Mouse (Mus musculus) splenic B cell, adult 2 months (primary cell): ENCODE data around the gene Egflam.

Experiments
- DNase-seq: peaks from one replicate; pipeline ENCODE4 v3.0.0-alpha.2; 2011; ENCODE audit warnings: low read depth, low spot score
- H3K27me3 ChIP-seq: 2 replicates; pipeline ENCODE4 v1.6.1; 2012; ENCODE audit warnings: mild to moderate bottlenecking, low read length, moderate library complexity, mixed read lengths; ENCODE audit not compliant: control insufficient read depth, poor library complexity, insufficient read depth, severe bottlenecking
- H3K36me3 ChIP-seq: 2 replicates; pipeline ENCODE4 v1.6.1; 2012; ENCODE audit warnings: mild to moderate bottlenecking, low read length, moderate library complexity, mixed read lengths; ENCODE audit not compliant: control insufficient read depth, poor library complexity, insufficient read depth, severe bottlenecking

The Egflam gene

GRCm38 (mm10) chr15:7253326-7253725, 144.9 kb downstream of the Egflam start:
- no peaks in the 10 kb centered on the region for H3K36me3 ChIP-seq
- no peak for DNase-seq
- H3K27me3 ChIP-seq = no peaks in the 10 kb centered on the region

DNA sequence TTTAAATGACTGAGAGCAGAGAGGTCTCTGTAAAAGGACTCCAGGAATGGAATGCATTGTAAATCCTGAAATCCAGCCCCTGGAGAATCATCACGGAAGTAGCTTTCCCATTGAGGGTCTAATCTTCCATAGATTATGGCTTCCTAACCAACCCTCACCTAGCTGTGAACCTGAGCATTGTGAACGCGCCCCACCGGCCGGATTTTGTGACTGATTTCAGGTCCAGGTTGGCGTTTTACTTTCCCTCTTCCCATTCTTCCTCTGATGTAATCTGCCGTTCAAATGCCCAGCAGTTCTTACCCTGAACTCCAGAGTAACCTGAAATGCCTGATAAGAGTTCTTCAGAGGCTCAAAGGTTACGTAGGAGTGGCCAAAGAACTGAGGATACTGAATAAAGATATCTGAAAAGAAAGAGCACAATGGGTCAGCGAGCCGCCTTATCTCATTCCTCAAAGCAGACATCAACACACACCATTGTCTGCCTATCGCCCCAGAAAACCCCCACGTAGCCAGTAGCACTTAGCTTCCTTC, 146.0 kb downstream of the Egflam start:
- no peak for DNase-seq
- no peaks in the 10 kb centered on the region for H3K36me3 ChIP-seq
- H3K27me3 ChIP-seq = no peaks in the 10 kb centered on the region

- Histone ChIP-seq H3K27me3 (no peaks in the 10 kb centered on the region), H3K36me3 (no peaks in the 10 kb centered on the region)
- no peak for DNase-seq
Observed at GRCm38 (mm10) chr15:7251042-7251441, 147.2 kb downstream of the Egflam start.

DNA sequence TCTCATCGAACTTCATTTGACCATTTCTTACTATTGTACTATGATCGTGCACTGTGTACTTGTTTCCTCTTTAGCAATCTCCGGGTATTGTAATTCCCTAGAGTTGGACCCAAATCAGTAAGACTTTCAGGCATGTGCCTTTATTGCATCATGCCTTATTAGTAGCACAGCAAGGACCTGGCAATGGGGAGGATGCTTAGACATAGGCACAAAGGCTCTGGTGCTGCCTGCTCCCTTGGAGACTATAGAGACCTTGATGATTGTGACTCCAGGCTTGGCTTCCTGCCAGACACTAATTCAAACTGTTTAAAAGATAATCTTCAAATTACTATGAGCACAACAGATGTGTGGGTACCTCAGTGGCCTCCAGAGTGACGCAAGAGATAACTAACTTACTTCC, 149.0 kb downstream of the Egflam start:
- no peak for DNase-seq
- no peaks in the 10 kb centered on the region for H3K27me3 ChIP-seq
- no peaks in the 10 kb centered on the region for H3K36me3 ChIP-seq

DNA sequence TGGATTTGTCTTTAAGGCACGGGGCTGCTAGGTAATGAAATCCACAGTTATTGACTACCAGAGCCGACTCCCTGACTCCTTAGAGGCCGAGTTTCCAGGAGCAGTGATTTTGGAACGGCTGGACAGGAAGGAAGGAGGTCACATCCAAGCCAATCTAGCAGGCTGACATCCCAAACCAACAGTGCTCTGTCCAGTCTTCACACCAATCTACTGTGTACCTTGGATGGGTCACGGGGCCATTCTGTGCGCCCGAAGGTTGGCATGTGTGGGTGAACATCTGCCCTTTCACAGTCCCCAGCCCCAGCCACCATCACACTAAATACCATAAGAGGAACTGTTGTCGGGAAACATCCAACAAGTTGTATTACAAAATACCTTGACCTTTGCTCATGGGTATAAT, 150.9 kb downstream of the Egflam start:
- Histone ChIP-seq H3K36me3 (no peaks in the 10 kb centered on the region), H3K27me3 (0 out of 2 replicates have a peak, but pooled peaks cover 2% of the 10 kb centered on the region)
- DNase-seq = no peak

GRCm38 (mm10) chr15:7242161-7242850, 155.9 kb downstream of the Egflam start:
- peaks cover 2% of the 10 kb centered on the region; the same call in 1 of the 2 replicates for H3K27me3 ChIP-seq
- DNase-seq = peak; percentile 14
- H3K36me3 ChIP-seq = no peaks in the 10 kb centered on the region

DNA sequence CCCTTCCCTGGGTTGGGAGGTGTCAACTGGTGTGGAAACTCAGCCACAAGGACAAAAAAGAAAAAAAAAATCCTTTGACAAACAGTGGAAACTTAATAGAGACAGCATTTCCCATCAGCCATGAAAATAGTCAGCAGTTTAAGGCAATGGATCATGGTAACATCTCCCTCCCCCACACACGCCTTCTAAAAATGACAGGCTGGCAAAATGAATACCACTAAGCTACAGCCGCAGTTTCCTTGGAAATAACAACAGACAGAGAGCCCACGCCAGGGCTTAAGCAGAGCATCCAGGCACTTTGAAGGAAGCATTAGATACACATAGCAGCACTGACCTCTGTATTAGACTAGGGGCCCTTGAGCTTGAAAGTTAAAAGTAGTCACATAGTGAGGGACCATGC, 157.2 kb downstream of the Egflam start:
- H3K27me3 ChIP-seq = peaks cover 2% of the 10 kb centered on the region; the same call in 1 of the 2 replicates
- DNase-seq = no peak
- H3K36me3 ChIP-seq = no peaks in the 10 kb centered on the region

DNA sequence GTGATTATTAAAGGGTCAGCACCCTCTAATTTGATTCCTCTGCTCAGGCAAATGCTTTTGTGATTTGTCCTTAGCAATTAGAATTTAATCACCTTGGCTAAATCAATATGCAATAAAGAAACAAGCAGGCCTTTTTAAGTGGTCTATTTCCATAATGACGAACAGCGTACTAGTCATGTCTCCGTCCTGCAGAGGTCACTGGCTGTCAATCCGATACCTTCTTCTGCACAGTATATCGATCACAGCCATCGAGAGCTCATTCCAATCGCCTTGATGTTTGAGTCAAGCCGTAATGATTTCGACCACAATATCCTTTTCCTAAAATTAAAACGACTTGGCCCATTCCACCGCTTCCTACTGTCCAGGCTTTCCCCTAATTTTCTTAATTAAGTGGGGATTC, 158.3 kb downstream of the Egflam start:
- no peak for DNase-seq
- H3K36me3 ChIP-seq = no peaks in the 10 kb centered on the region
- H3K27me3 ChIP-seq = peaks cover 2% of the 10 kb centered on the region; the same call in 1 of the 2 replicates

GRCm38 (mm10) chr15:7233393-7234090, 164.7 kb downstream of the Egflam start:
- no peak for DNase-seq
- Histone ChIP-seq H3K27me3 (no peaks in the 10 kb centered on the region), H3K36me3 (no peaks in the 10 kb centered on the region)

GRCm38 (mm10) chr15:7226225-7226624, 172.0 kb downstream of the Egflam start:
- DNase-seq = peak; percentile 88
- no peaks in the 10 kb centered on the region for H3K36me3 ChIP-seq
- no peaks in the 10 kb centered on the region for H3K27me3 ChIP-seq

DNA sequence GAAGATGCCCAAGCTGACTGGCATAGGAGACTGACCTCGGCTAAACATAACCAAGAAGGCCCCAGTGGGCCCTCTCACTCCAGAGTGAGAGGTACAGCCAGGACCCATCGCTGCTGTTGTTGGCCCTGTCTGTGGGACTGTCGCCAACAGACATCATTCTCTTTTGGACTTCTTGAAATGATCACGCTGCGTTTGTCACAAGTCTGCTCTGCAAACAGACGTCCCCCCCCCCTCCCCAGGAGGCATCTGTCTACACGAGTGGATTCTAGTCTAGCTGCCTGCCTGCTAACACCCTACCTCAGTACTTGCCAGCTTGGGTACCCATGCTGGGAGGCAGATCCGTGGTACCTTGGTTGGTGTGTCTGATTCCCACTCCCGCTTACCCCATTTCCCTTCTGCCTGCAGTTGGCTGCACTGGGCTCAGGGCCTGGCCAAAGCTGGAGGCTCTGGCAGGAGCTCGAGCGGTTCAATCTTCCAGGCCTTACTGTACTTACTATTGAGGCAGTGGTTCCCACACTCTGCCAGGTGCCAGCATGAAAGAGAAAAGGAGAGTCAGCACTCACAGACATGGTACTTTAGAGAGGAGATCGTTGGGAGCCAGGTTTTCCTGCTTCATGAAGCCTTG, 173.9 kb downstream of the Egflam start:
- H3K36me3 ChIP-seq = no peaks in the 10 kb centered on the region
- no peaks in the 10 kb centered on the region; the same call in 1 of the 2 replicates for H3K27me3 ChIP-seq
- DNase-seq = no peak

- H3K36me3 ChIP-seq = no peaks in the 10 kb centered on the region
- DNase-seq = no peak
- no peaks in the 10 kb centered on the region; the same call in 1 of the 2 replicates for H3K27me3 ChIP-seq
Observed at GRCm38 (mm10) chr15:7222809-7223208, 175.4 kb downstream of the Egflam start.

DNA sequence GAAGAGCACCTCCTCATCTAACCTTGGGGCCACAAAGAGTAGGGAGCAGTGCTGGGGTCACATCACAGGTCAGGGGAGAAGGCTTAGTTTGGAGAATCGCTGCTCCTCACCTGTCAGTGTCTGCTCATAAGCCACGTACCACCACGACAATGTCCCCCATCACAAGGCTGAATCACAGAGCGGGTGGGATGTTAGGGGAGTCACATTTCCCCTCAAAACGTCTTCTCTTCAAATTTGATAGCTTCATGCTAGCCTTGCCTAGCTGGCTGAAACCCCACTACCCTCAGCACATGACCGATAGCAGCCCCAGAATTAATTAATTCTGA, 181.0 kb downstream of the Egflam start:
- no peak for DNase-seq
- H3K27me3 ChIP-seq = no peaks in the 10 kb centered on the region; the same call in 1 of the 2 replicates
- H3K36me3 ChIP-seq = no peaks in the 10 kb centered on the region

DNA sequence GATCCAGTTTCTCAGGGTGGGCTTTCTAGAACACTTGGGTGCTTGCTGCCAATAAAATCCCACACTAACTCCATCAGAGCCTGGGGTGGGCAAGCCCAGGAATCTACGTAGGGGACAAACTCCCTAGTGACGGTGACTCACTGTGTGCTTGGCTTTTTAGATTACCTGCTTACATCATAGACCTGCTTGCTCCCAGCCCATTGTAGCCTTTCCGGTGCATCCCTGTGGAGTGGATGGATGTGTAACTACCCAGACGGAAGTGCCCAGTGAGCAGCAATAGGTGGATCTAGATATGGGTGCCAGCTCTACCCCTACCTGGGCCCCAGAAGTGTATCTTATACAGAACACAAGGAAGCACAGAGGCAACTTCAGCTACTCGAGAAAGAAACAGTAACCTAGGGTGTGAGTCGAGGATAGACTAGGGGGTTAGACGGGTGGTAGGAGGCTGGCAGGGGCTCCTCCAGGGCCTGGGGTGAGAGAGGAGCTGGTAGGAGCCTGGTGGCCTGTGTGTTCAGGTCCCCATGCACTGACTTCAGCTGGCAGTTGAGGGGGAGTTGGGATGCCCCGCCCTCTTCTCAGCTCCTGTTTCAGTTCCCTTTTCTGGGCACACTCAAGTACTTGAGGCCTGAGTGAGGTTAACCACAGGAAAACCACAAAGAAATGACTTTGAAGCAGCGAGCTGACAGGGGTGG, 181.5 kb downstream of the Egflam start:
- Histone ChIP-seq H3K27me3 (no peaks in the 10 kb centered on the region; the same call in 1 of the 2 replicates), H3K36me3 (no peaks in the 10 kb centered on the region)
- peak; percentile 94 for DNase-seq
